Mouse (Mus musculus): ENCODE results near the gene Gpatch2l. TPM values are rescaled to one million over a fixed set of nuclear protein-coding genes. Genes with fewer than 3 reads are reported as not detected.

Gene Gpatch2l
- polyA plus RNA-seq (2015; fragmentation: Nextera tagmentation; extraction: Ambion mirVana) = 16.5 and 17.7 TPM in 2 replicates

- peak; percentile 97 for DNase-seq (ENCODE audit: low spot score)
These were observed at the start of gene Gpatch2l for GRCm38 (mm10) chr12:86241604-86242536. TSS of gene Gpatch2l (plus strand) at chr12:86241858.

- DNase-seq (ENCODE audit: low spot score) = no peak
These were observed 49.6 kb upstream of the Gpatch2l start for GRCm38 (mm10) chr12:86192036-86192449.

GRCm38 (mm10) chr12:86196944-86197343, 44.7 kb upstream of the Gpatch2l start:
- DNase-seq (ENCODE audit: low spot score) = no peak

GRCm38 (mm10) chr12:86203443-86204057, 38.1 kb upstream of the Gpatch2l start:
- DNase-seq (ENCODE audit: low spot score) = no peak

GRCm38 (mm10) chr12:86211099-86211520, 30.5 kb upstream of the Gpatch2l start:
- DNase-seq (ENCODE audit: low spot score) = no peak

- no peak for DNase-seq (ENCODE audit: low spot score)
These were observed 28.8 kb upstream of the Gpatch2l start for GRCm38 (mm10) chr12:86212693-86213470.

GRCm38 (mm10) chr12:86214201-86214600, 27.5 kb upstream of the Gpatch2l start:
- no peak for DNase-seq (ENCODE audit: low spot score)

- DNase-seq (ENCODE audit: low spot score) = no peak
These were observed 24.8 kb upstream of the Gpatch2l start for GRCm38 (mm10) chr12:86216687-86217421.

GRCm38 (mm10) chr12:86220200-86221021, 21.2 kb upstream of the Gpatch2l start:
- DNase-seq (ENCODE audit: low spot score) = no peak

- DNase-seq (ENCODE audit: low spot score) = no peak
These were observed 20.5 kb upstream of the Gpatch2l start for GRCm38 (mm10) chr12:86221074-86221703.

- no peak for DNase-seq (ENCODE audit: low spot score)
These were observed 7.4 kb upstream of the Gpatch2l start for GRCm38 (mm10) chr12:86234295-86234694.

GRCm38 (mm10) chr12:86238736-86239135, 2.9 kb upstream of the Gpatch2l start:
- no peak for DNase-seq (ENCODE audit: low spot score)

GRCm38 (mm10) chr12:86242563-86242962, 905 bp downstream of the Gpatch2l start:
- peak; percentile 61 for DNase-seq (ENCODE audit: low spot score)

GRCm38 (mm10) chr12:86243936-86244335, 2.3 kb downstream of the Gpatch2l start:
- no peak for DNase-seq (ENCODE audit: low spot score)

- no peak for DNase-seq (ENCODE audit: low spot score)
These were observed 8.5 kb downstream of the Gpatch2l start for GRCm38 (mm10) chr12:86250183-86250582.

GRCm38 (mm10) chr12:86254910-86255309, 13.3 kb downstream of the Gpatch2l start:
- DNase-seq (ENCODE audit: low spot score) = no peak

GRCm38 (mm10) chr12:86271626-86272025, 30.0 kb downstream of the Gpatch2l start:
- DNase-seq (ENCODE audit: low spot score) = no peak

GRCm38 (mm10) chr12:86274246-86274645, 32.6 kb downstream of the Gpatch2l start:
- no peak for DNase-seq (ENCODE audit: low spot score)

GRCm38 (mm10) chr12:86275731-86276130, 34.1 kb downstream of the Gpatch2l start:
- DNase-seq (ENCODE audit: low spot score) = no peak
